Mouse (Mus musculus) erythroblast, embryonic 14.5 days (primary cell): ENCODE results near the gene Hmgb1. TPM values are rescaled to one million over a fixed set of nuclear protein-coding genes. Genes with fewer than 3 reads are reported as not detected.

Experiments used
- H3K27me3 ChIP-seq: 2 replicates; pipeline ENCODE4 v1.6.1; 2012; ENCODE audit warnings: inconsistent platforms; ENCODE audit not compliant: control insufficient read depth
- H3K36me3 ChIP-seq: 2 replicates; pipeline ENCODE4 v1.6.1; 2012; ENCODE audit warnings: mild to moderate bottlenecking, inconsistent platforms; ENCODE audit not compliant: control insufficient read depth
- H3K4me1 ChIP-seq: 2 replicates; pipeline ENCODE4 v1.6.1; 2012; ENCODE audit warnings: inconsistent platforms; ENCODE audit not compliant: control insufficient read depth
- H3K4me3 ChIP-seq: replicated peaks from 2 replicates; pipeline ENCODE3; 2012; ENCODE audit warnings: moderate library complexity, mild to moderate bottlenecking, inconsistent platforms
- H3K9me3 ChIP-seq: 2 replicates; pipeline ENCODE4 v1.6.1; 2012; ENCODE audit warnings: low read length, inconsistent platforms, mixed read lengths; ENCODE audit not compliant: control insufficient read depth
- GATA1 ChIP-seq: IDR thresholded peaks from 2 replicates; pipeline ENCODE4 v1.6.1; 2012; ENCODE audit warnings: low read length, inconsistent platforms, mixed read lengths
- TAL1 ChIP-seq: IDR thresholded peaks from 3 replicates; pipeline ENCODE4 v1.6.1; 2012; ENCODE audit warnings: low read length, inconsistent platforms, mixed read lengths
- polyA plus RNA-seq: library from polyadenylated mRNA; stranded (reverse); fragments of >175 nt; gene quantifications from 2 replicates; pipeline ENCODE4 v1.2.3, GENCODE M21; 2012

The Hmgb1 gene
- polyA plus RNA-seq, 1 experiment, result 99.1 TPM

GRCm38 (mm10) chr5:149031199-149031750 lies 153.0 kb downstream of the Hmgb1 start:
- Histone ChIP-seq H3K36me3 (no peaks in the 10 kb centered on the region), H3K9me3 (peaks cover 8% of the 10 kb centered on the region), H3K4me1 (peaks cover 31% of the 10 kb centered on the region), H3K27me3 (no peaks in the 10 kb centered on the region), H3K4me3 (peak overlapping the region; percentile 62)
- TF ChIP-seq TAL1, result no peak
- no peak for TF ChIP-seq GATA1

DNA sequence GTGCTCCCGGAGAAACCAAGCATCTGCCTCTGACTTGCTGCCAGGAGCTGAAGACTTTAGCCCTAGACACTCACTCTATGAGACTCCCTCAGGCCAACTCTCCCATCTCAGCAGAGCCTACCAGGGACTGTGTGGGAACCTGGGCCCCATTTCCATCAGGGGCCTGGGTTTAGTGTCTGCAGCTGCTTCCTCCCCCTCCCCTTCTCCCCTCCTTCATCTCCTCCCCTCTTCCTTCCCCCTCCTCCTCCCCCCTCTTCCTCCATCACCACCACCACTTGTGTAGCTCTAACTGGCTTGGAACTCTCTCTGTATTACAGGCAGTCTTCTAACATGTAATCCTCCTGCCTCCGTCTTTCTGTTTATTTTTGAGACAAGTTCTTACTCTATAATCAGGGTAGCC lies 154.2 kb downstream of the Hmgb1 start:
- H3K4me1 ChIP-seq, result peaks cover 31% of the 10 kb centered on the region
- H3K4me3 ChIP-seq, result no peak overlapping the region
- peaks cover 8% of the 10 kb centered on the region for H3K9me3 ChIP-seq
- no peaks in the 10 kb centered on the region for H3K27me3 ChIP-seq
- no peak for TF ChIP-seq TAL1
- TF ChIP-seq GATA1, result no peak
- H3K36me3 ChIP-seq, result no peaks in the 10 kb centered on the region

- no peak overlapping the region for H3K4me3 ChIP-seq
- H3K36me3 ChIP-seq, result no peaks in the 10 kb centered on the region
- no peaks in the 10 kb centered on the region for H3K27me3 ChIP-seq
- H3K4me1 ChIP-seq, result peaks cover 31% of the 10 kb centered on the region
- H3K9me3 ChIP-seq, result peaks cover 8% of the 10 kb centered on the region
- TF ChIP-seq GATA1 (no peak), TAL1 (no peak)
These were observed 155.9 kb downstream of the Hmgb1 start for GRCm38 (mm10) chr5:149028394-149028793.

DNA sequence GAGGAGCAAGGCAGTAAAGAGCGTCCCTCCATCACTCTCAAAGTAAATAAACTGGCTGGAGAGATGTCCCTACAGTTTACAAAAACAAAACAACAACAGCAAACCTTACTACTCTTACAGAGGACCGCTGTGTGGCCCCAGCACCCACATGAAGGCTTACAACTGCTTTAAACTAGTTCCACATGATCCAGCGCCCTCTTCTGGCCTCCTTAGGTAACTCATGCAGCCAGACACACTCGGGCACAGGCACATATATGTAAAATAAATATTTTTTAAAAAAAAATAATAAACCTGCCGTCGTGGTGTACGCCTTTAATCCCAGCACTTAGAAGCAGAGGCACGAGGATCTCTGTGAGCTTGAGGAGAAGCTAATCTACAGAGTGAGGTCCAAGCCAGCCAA lies 156.9 kb downstream of the Hmgb1 start:
- H3K4me3 ChIP-seq, result no peak overlapping the region
- H3K9me3 ChIP-seq, result peaks cover 8% of the 10 kb centered on the region
- H3K36me3 ChIP-seq, result no peaks in the 10 kb centered on the region
- no peaks in the 10 kb centered on the region for H3K27me3 ChIP-seq
- H3K4me1 ChIP-seq, result peaks cover 31% of the 10 kb centered on the region
- no peak for TF ChIP-seq GATA1
- TF ChIP-seq TAL1, result no peak

- Histone ChIP-seq H3K27me3 (peaks cover 8% of the 10 kb centered on the region), H3K9me3 (no peaks in the 10 kb centered on the region), H3K4me3 (no peak overlapping the region), H3K36me3 (no peaks in the 10 kb centered on the region), H3K4me1 (peaks cover 2% of the 10 kb centered on the region; the same call in 1 of the 2 replicates)
- TF ChIP-seq GATA1 (no peak), TAL1 (no peak)
These were observed 163.2 kb downstream of the Hmgb1 start for GRCm38 (mm10) chr5:149021120-149021519.

DNA sequence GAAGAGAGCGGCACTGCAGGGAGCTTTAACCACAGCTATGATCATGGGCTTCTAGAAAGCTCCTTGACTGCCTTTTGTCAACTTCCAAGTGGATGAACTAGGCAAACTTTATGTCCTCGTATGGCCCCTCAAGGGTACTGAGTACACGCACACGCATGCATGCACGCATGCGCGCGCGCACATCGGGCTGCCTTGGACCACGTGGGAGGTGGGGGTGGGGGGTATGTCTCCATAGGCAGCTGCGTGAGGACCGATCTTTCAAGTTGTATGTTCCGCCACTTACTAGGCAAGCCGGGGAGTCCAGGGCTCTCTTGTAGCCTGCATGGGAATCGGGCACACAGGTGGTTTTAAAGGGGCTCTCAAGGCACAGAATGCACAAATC lies 163.6 kb downstream of the Hmgb1 start:
- Histone ChIP-seq H3K4me1 (peaks cover 6% of the 10 kb centered on the region), H3K4me3 (no peak overlapping the region), H3K36me3 (no peaks in the 10 kb centered on the region), H3K9me3 (no peaks in the 10 kb centered on the region), H3K27me3 (peaks cover 8% of the 10 kb centered on the region)
- TF ChIP-seq GATA1, result no peak
- no peak for TF ChIP-seq TAL1

DNA sequence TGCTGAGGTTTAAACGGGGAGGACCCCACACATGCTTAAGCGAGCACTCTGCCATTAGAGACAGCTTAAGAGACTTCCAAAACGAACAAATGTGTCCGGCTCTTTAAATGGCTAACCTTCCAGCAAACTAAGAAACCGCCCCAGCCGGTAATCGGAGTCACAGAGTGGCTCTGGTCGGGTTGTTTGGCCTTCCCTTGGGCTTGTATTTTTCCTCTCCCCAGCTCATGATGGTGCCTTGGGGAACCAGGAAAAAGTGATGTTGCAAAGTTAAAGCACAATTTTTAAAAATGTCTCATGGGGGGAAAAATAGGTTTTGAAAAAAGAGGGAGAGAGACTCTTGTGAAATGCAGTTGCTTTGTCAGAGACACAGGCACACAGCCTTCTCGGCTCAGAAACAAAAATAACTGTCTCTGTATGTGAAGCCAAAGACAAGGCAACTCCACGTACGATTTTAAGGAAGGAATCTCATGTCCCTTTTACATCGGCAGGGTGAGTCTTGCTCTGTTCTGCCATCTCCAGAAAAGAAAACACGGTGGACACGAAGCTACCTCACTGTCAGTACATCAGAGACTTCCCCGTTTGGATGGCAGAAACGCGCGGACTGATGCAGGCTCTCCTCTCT lies 164.1 kb downstream of the Hmgb1 start:
- TF ChIP-seq GATA1 (no peak), TAL1 (no peak)
- Histone ChIP-seq H3K4me3 (no peak overlapping the region), H3K36me3 (no peaks in the 10 kb centered on the region), H3K9me3 (no peaks in the 10 kb centered on the region), H3K4me1 (peaks cover 11% of the 10 kb centered on the region), H3K27me3 (peaks cover 8% of the 10 kb centered on the region)

GRCm38 (mm10) chr5:149017666-149018415 lies 166.4 kb downstream of the Hmgb1 start:
- Histone ChIP-seq H3K9me3 (no peaks in the 10 kb centered on the region), H3K27me3 (peaks cover 13% of the 10 kb centered on the region), H3K4me1 (peaks cover 20% of the 10 kb centered on the region), H3K4me3 (no peak overlapping the region), H3K36me3 (no peaks in the 10 kb centered on the region)
- TF ChIP-seq TAL1 (no peak), GATA1 (no peak)

- Histone ChIP-seq H3K4me3 (no peak overlapping the region), H3K36me3 (no peaks in the 10 kb centered on the region), H3K4me1 (peaks cover 20% of the 10 kb centered on the region), H3K27me3 (peaks cover 13% of the 10 kb centered on the region), H3K9me3 (no peaks in the 10 kb centered on the region)
- TF ChIP-seq TAL1 (no peak), GATA1 (no peak)
These were observed 167.1 kb downstream of the Hmgb1 start for GRCm38 (mm10) chr5:149017181-149017580.
